Mouse (Mus musculus): ENCODE measurements around the gene Sh3rf1. TPM values are rescaled to one million over a fixed set of nuclear protein-coding genes. Genes with fewer than 3 reads are reported as not detected.

Sh3rf1 gene
- polyA plus RNA-seq, 1 experiment from 2014 or later, result 13.8 TPM

DNA sequence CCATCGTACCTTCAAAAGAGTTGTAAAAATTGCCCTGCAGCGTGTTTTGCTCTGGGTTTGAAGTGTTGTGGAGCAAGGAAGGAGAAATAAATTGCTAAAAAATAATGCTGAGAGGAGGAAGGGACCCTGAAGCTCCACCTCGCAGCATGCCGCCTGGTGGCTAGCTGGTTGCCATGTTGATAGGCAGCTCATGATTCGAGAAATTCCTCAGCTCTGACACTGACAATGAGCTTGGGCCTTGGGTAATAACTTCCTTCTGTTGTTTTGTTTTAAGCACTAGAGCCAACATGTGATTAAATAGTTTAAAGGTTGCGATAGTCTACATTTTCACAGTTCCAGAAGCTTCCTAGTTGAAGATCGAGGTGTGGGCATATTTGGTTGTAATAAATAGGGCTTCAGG, 89.3 kb downstream of the Sh3rf1 start:
- no peak overlapping the region for H3K9ac ChIP-seq (ENCODE audit: low read length)
- H3K9me3 ChIP-seq (ENCODE audit: control insufficient read depth, low read length), result no peaks in the 10 kb centered on the region
- H3K4me3 ChIP-seq (ENCODE audit: low read depth, low read length), result no peak overlapping the region
- no peak overlapping the region for H3K4me2 ChIP-seq (ENCODE audit: low read length)
- DNase-seq (ENCODE audit: low spot score), result no peak
- no peak for ATAC-seq (replicated peaks; ENCODE audit: low FRiP score, low TSS enrichment, low read depth)
- H3K4me1 ChIP-seq (replicated peaks; ENCODE audit: control insufficient read depth, insufficient read depth, low read length), result peaks cover 9% of the 10 kb centered on the region; the same call in 1 of the 2 replicates
- no peaks in the 10 kb centered on the region for H3K36me3 ChIP-seq (ENCODE audit: control insufficient read depth, insufficient read depth, low read length)
- WGBS, result 91% methylated on average over 7 of the region's 7 CpGs
- no peaks in the 10 kb centered on the region for H3K27me3 ChIP-seq (replicated peaks; ENCODE audit: control insufficient read depth, insufficient read depth, low read length)
- no peak overlapping the region for H3K27ac ChIP-seq (ENCODE audit: low read depth)

- 64% methylated on average over 10 of the region's 10 CpGs for WGBS
- Histone ChIP-seq H3K4me3 (ENCODE audit: low read depth, low read length) (no peak overlapping the region), H3K9ac (ENCODE audit: low read length) (no peak overlapping the region), H3K4me2 (ENCODE audit: low read length) (no peak overlapping the region), H3K9me3 (ENCODE audit: control insufficient read depth, low read length) (no peaks in the 10 kb centered on the region), H3K27me3 (replicated peaks; ENCODE audit: control insufficient read depth, insufficient read depth, low read length) (no peaks in the 10 kb centered on the region), H3K27ac (ENCODE audit: low read depth) (no peak overlapping the region), H3K4me1 (replicated peaks; ENCODE audit: control insufficient read depth, insufficient read depth, low read length) (no peaks in the 10 kb centered on the region; the same call in none of the 2 replicates), H3K36me3 (ENCODE audit: control insufficient read depth, insufficient read depth, low read length) (no peaks in the 10 kb centered on the region)
- DNase-seq (ENCODE audit: low spot score) (no peak), ATAC-seq (replicated peaks; ENCODE audit: low FRiP score, low TSS enrichment, low read depth) (no peak)
Measured at GRCm38 (mm10) chr8:61316012-61316767, 92.5 kb downstream of the Sh3rf1 start.

GRCm38 (mm10) chr8:61316813-61317534, 93.3 kb downstream of the Sh3rf1 start:
- H3K36me3 ChIP-seq (ENCODE audit: control insufficient read depth, insufficient read depth, low read length), result no peaks in the 10 kb centered on the region
- H3K9me3 ChIP-seq (ENCODE audit: control insufficient read depth, low read length), result no peaks in the 10 kb centered on the region
- no peaks in the 10 kb centered on the region for H3K27me3 ChIP-seq (replicated peaks; ENCODE audit: control insufficient read depth, insufficient read depth, low read length)
- no peak for DNase-seq (ENCODE audit: low spot score)
- no peaks in the 10 kb centered on the region; the same call in none of the 2 replicates for H3K4me1 ChIP-seq (replicated peaks; ENCODE audit: control insufficient read depth, insufficient read depth, low read length)
- no peak overlapping the region for H3K4me2 ChIP-seq (ENCODE audit: low read length)
- H3K9ac ChIP-seq (ENCODE audit: low read length), result no peak overlapping the region
- H3K4me3 ChIP-seq (ENCODE audit: low read depth, low read length), result no peak overlapping the region
- no peak overlapping the region for H3K27ac ChIP-seq (ENCODE audit: low read depth)
- 79% methylated on average over 10 of the region's 10 CpGs for WGBS
- ATAC-seq (replicated peaks; ENCODE audit: low FRiP score, low TSS enrichment, low read depth), result no peak

GRCm38 (mm10) chr8:61317535-61318136, 94.0 kb downstream of the Sh3rf1 start:
- Histone ChIP-seq H3K4me1 (replicated peaks; ENCODE audit: control insufficient read depth, insufficient read depth, low read length) (no peaks in the 10 kb centered on the region; the same call in none of the 2 replicates), H3K4me2 (ENCODE audit: low read length) (no peak overlapping the region), H3K9ac (ENCODE audit: low read length) (no peak overlapping the region), H3K27ac (ENCODE audit: low read depth) (no peak overlapping the region), H3K9me3 (ENCODE audit: control insufficient read depth, low read length) (no peaks in the 10 kb centered on the region), H3K4me3 (ENCODE audit: low read depth, low read length) (no peak overlapping the region), H3K27me3 (replicated peaks; ENCODE audit: control insufficient read depth, insufficient read depth, low read length) (no peaks in the 10 kb centered on the region), H3K36me3 (ENCODE audit: control insufficient read depth, insufficient read depth, low read length) (no peaks in the 10 kb centered on the region)
- WGBS, result 90% methylated on average over 6 of the region's 6 CpGs
- no peak for DNase-seq (ENCODE audit: low spot score)
- no peak for ATAC-seq (replicated peaks; ENCODE audit: low FRiP score, low TSS enrichment, low read depth)

DNA sequence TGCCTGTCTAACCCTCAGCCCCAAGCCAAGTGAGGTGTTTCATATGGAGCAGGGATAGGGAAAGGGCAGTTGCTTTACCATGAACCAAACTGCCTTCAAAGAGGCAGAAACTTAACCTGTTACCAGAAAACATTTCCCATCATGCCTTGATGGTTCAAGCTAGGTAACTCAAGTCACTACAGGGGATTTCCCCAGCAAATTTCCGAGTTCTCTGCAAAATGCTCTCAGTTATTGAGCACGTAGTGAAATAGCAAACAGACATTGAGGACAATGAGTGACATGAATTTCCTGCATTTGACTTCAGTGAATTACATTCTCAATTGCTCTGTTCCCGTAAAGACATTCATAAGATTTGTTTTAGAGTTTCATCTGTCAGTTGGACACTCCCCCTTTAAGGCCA, 97.5 kb downstream of the Sh3rf1 start:
- no peak overlapping the region for H3K27ac ChIP-seq (ENCODE audit: low read depth)
- no peak for ATAC-seq (replicated peaks; ENCODE audit: low FRiP score, low TSS enrichment, low read depth)
- no peak for DNase-seq (ENCODE audit: low spot score)
- H3K36me3 ChIP-seq (ENCODE audit: control insufficient read depth, insufficient read depth, low read length), result no peaks in the 10 kb centered on the region
- no peak overlapping the region for H3K4me2 ChIP-seq (ENCODE audit: low read length)
- no peaks in the 10 kb centered on the region for H3K9me3 ChIP-seq (ENCODE audit: control insufficient read depth, low read length)
- no peaks in the 10 kb centered on the region; the same call in 1 of the 2 replicates for H3K4me1 ChIP-seq (replicated peaks; ENCODE audit: control insufficient read depth, insufficient read depth, low read length)
- no peak overlapping the region for H3K4me3 ChIP-seq (ENCODE audit: low read depth, low read length)
- H3K9ac ChIP-seq (ENCODE audit: low read length), result no peak overlapping the region
- no peaks in the 10 kb centered on the region for H3K27me3 ChIP-seq (replicated peaks; ENCODE audit: control insufficient read depth, insufficient read depth, low read length)
- 71% methylated on average over 3 of the region's 3 CpGs for WGBS

DNA sequence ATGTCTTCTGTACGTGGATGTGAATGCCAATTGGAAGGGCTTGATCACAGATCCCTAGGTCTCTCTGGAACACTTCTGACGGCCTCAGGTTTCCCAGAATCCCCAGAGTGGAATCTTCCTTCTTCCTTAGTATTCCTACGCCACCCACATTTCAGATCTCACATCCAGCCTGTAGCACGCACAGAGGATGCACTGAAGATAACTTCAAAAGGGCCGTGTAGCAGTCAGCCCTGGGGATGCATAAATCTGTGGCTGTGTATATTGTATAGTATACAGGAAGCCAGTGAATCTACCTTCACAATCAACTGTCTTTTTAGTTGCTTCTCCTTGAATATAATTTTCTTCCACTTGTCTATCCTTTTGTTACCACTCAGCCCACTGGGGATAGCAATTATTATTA, 98.1 kb downstream of the Sh3rf1 start:
- no peak overlapping the region for H3K9ac ChIP-seq (ENCODE audit: low read length)
- no peaks in the 10 kb centered on the region for H3K27me3 ChIP-seq (replicated peaks; ENCODE audit: control insufficient read depth, insufficient read depth, low read length)
- no peaks in the 10 kb centered on the region; the same call in 1 of the 2 replicates for H3K4me1 ChIP-seq (replicated peaks; ENCODE audit: control insufficient read depth, insufficient read depth, low read length)
- H3K4me2 ChIP-seq (ENCODE audit: low read length), result no peak overlapping the region
- no peak overlapping the region for H3K27ac ChIP-seq (ENCODE audit: low read depth)
- no peak overlapping the region for H3K4me3 ChIP-seq (ENCODE audit: low read depth, low read length)
- ATAC-seq (replicated peaks; ENCODE audit: low FRiP score, low TSS enrichment, low read depth) (no peak), DNase-seq (ENCODE audit: low spot score) (no peak)
- WGBS, result 72% methylated on average over 5 of the region's 5 CpGs
- H3K36me3 ChIP-seq (ENCODE audit: control insufficient read depth, insufficient read depth, low read length), result no peaks in the 10 kb centered on the region
- H3K9me3 ChIP-seq (ENCODE audit: control insufficient read depth, low read length), result no peaks in the 10 kb centered on the region

GRCm38 (mm10) chr8:61322462-61322861, 98.8 kb downstream of the Sh3rf1 start:
- Histone ChIP-seq H3K4me1 (replicated peaks; ENCODE audit: control insufficient read depth, insufficient read depth, low read length) (no peaks in the 10 kb centered on the region; the same call in none of the 2 replicates), H3K9me3 (ENCODE audit: control insufficient read depth, low read length) (no peaks in the 10 kb centered on the region), H3K4me2 (ENCODE audit: low read length) (no peak overlapping the region), H3K36me3 (ENCODE audit: control insufficient read depth, insufficient read depth, low read length) (no peaks in the 10 kb centered on the region), H3K9ac (ENCODE audit: low read length) (no peak overlapping the region), H3K27me3 (replicated peaks; ENCODE audit: control insufficient read depth, insufficient read depth, low read length) (no peaks in the 10 kb centered on the region), H3K4me3 (ENCODE audit: low read depth, low read length) (no peak overlapping the region), H3K27ac (ENCODE audit: low read depth) (no peak overlapping the region)
- ATAC-seq (replicated peaks; ENCODE audit: low FRiP score, low TSS enrichment, low read depth) (no peak), DNase-seq (ENCODE audit: low spot score) (no peak)
- 62% methylated on average over 8 of the region's 8 CpGs for WGBS

DNA sequence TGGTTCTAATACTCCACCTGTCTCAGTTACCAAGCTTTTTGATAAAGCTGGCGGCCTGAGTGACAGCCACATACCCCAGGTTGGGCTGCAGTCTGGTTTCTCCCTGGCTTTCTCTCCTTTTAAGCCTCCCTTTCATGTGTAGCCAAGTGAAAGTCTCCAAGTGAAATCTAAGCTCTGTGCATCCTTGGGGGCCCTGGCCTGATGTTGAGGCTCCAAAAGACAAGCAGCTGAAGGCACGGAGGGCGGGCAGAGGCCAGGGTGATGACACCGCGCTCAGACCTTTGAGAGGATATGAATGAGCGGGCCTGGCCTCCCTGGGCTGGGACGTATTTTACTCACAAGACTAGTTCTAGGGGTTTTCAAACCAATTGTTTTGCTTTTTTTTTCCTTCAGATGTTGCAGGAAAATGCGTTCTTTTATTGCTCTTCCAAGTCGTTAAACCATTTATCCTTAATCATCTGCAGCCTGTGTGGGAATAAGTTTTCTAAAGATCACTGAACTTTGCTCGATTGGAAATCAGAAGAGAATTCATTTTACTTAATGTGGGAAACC, 100.8 kb downstream of the Sh3rf1 start:
- no peak overlapping the region for H3K4me3 ChIP-seq (ENCODE audit: low read depth, low read length)
- no peak overlapping the region for H3K27ac ChIP-seq (ENCODE audit: low read depth)
- H3K4me1 ChIP-seq (replicated peaks; ENCODE audit: control insufficient read depth, insufficient read depth, low read length), result no peaks in the 10 kb centered on the region; the same call in 1 of the 2 replicates
- DNase-seq (ENCODE audit: low spot score) (no peak), ATAC-seq (replicated peaks; ENCODE audit: low FRiP score, low TSS enrichment, low read depth) (no peak)
- H3K9me3 ChIP-seq (ENCODE audit: control insufficient read depth, low read length), result no peaks in the 10 kb centered on the region
- H3K4me2 ChIP-seq (ENCODE audit: low read length), result no peak overlapping the region
- H3K9ac ChIP-seq (ENCODE audit: low read length), result no peak overlapping the region
- H3K36me3 ChIP-seq (ENCODE audit: control insufficient read depth, insufficient read depth, low read length), result peaks cover 3% of the 10 kb centered on the region; the same call in 1 of the 2 replicates
- H3K27me3 ChIP-seq (replicated peaks; ENCODE audit: control insufficient read depth, insufficient read depth, low read length), result no peaks in the 10 kb centered on the region
- 76% methylated on average over 10 of the region's 10 CpGs for WGBS

All from intestine, embryonic 14.5 days (tissue).